Mouse (Mus musculus): Measurements from ENCODE around the gene Tsr1.
A peak's percentile ranks its signal among the peaks of the same experiment; 100 is the strongest.

The Tsr1 gene

DNA sequence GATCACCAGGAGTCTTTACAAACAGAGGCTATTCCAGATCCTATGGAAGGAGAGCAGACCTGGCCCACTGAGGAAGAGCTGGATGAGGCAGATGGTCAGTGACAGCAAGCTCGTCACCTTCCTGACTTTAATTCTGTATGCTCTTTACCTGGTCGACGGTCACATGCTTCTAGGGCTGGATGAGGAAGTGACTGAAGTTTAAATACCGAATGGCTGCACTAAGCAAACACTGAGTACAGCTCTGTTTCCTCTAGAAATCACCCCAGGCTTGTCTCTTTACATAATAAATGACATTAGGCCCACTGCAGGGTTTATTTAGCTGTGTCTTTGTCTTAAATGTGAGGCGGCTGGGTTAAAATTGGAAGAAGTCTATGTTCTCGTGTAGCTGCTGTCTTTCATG lies 3.7 kb downstream of the Tsr1 start:
- no peak for DNase-seq

DNA sequence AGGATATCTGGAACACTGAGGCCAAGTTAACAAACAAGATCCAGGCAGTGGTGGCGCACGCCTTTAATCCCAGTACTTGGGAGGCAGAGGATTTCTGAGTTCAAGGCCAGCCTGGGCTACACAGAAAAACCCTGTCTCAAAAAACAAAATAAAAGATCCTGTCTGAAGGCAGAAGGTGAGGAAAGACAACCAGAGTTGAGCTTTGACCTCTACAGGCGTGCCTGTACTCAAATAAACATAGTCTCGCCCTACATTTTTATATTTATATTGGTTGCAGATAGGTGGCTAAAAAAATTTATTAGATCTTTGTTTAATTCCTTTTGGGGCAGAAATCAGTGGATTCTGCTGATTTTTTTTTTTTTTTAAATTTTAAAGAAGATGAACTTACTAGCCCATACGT lies 4.5 kb downstream of the Tsr1 start:
- DNase-seq: no peak

DNA sequence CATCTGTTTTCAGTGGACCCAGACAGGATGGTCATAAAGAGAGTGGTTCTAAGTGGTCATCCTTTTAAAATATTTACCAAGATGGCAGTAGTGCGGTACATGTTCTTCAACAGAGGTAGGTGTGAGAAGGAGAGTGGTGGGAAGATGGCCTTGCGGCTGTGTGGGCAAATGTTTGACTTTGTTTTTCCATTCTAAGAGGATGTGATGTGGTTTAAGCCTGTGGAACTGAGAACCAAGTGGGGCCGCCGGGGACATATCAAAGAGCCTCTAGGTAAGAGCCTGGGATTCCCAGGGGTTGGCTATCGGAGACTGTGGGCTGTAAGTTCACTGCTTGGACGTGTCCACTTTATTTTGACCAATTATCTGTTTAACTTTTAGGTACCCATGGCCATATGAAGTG lies 10.0 kb downstream of the Tsr1 start:
- DNase-seq: no peak

DNA sequence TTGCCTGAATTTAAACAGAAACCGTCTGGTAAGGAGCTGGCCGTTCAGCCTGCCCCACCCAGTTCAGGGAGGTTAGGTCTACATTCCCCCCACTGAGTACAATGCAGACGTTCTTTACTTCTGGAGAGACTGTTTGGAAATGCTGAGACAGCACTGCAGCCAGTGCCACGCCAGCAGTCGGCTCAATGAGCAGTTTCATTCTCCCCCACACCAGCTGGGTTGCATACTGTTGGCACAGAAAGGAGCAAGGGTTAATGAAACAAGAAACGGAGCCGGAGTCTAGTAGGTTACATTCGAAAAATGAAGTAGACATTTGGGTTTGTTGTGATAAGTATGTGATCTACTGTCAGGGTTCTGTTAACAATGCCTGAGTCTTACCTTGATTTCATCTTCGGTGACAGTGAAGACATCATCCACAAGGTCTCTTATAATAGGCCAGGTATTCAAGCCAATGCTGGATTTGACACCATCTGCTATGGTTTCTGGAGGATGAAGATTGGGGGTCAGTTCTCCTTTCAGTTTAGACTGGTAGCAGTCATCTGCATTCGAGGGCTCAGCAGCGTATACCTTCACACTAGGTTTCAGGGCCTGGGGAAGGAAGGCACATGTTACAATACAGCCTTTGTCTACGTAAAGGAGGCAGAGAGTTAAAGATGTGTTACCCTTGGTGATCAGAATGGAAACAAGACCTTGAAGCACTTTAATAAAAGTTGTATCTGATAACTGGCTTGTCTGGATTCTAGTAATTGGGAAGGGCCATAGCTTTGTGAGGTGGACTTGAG lies 10.9 kb downstream of the Tsr1 start:
- DNase-seq: no peak

DNA sequence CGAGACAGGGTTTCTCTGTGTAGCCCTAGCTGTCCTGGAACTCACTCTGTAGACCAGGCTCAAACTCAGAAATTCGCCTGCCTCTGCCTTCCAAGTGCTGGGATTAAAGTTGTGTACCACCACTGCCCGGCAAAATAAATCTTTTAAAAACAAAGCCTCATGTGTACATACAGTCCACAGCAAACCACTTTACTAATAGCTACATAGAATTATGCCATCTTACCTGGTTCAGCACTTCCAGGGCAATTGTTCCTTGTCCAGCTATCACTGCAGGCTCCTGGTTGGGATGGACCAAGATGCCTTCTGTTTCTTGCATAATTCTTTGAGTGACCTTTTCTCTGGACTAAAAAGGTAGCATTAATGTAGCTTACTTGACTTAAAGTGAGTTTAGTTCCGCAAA lies 12.1 kb downstream of the Tsr1 start:
- DNase-seq: no peak

DNA sequence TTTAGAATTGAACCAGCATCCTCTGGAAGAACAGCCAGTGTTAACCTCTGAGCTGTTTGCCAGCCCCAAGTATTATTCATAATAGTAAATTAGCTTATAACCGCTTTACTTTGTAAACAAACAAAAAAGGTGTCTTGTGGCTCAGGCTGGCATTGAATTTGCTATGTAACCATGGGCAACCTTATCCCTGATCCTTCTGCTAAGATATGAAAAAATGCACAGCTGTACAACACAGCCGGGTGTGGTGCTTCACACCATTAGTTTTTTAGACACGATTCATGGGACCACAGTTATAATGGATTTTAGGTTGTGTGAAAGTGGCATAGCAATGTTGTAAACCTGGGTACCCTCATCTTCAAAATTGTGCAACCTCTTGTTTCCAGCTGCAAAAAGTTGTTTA lies 14.6 kb downstream of the Tsr1 start:
- no peak for DNase-seq

DNA sequence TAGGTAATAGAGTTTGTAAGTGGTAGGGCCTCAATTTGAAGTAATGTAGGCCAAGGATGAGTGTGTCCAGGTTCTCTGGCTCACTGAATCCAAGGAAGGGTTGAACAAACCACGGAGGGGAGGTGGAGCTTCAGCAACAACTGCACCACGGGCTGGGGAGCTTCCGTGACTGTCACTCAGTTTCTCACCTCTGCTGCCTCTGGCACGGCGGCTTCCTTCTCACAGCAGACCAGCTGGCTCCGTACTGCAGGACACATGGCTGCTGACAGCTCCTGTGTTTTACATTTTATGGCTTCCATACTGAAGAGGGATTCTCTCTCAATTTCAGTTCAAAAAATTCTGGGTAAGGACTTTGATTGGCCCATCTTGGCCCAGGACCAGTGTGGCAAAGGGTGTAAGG lies 21.4 kb downstream of the Tsr1 start:
- DNase-seq: no peak

DNA sequence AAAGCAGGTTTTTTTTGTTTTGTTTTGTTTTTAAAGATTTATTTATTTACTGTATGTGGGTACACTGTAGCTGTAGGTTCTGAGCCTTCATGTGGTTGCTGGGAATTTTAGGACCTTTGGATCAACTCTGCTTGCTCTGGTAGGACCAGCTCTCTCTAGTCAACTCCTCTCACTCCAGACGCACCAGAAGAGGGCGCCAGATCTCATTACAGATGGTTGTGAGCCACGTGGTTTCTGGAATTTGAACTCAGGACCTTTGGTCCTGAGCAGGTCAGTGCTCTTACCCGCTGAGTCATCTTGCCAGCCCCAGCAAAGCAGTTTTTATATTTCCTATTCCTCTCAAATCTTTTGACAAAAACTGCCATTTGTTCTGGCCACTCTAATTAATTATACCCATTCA lies 26.3 kb downstream of the Tsr1 start:
- peak; percentile 70 for DNase-seq

DNA sequence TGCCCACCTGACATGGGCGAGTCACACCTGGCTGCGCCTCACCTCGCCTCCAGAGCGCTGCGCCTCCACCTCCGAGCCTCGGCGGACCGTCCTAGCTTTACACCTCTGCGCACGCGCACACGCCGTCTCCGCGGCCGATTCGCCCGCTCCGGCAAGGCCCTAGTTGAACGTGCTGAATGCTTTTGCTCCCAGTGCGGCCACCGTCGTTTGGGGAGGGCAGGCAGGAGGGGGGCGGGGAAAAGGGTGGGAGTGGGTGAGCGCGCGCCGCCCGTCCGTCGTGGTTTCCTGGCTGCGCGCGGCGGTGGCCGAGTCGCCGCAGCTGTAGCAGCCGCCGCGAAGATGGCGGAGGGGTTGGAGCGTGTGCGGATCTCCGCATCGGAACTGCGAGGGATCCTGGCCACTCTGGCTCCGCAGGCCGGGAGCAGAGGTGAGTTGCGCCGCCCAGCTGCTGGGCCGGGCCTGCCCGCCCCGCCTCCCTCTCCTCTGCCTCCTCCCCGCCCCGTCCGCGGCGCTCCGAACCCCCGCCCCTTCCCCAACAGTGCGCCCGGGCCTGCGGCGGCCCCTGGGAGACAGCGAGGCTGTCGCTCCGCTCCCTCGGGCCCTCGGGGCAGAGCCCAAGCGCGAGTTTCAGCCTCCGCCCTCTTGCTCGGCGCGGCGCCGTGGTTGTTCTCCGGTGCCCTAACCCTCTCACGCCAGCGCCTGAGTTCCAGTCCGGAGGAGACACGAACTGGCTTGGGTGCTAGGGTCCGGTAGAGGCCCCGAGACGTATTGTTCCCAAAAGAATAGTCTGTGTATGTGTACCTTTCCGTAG lies 27.9 kb downstream of the Tsr1 start, which contains the start of the genes Smg6 and Srr:
Gene Smg6 (plus strand): TSS at position 247 of the 811 bp plus-strand sequence.
Gene Srr (minus strand): TSS at position 372 of the 811 bp plus-strand sequence.
- peak; percentile 96 for DNase-seq

DNA sequence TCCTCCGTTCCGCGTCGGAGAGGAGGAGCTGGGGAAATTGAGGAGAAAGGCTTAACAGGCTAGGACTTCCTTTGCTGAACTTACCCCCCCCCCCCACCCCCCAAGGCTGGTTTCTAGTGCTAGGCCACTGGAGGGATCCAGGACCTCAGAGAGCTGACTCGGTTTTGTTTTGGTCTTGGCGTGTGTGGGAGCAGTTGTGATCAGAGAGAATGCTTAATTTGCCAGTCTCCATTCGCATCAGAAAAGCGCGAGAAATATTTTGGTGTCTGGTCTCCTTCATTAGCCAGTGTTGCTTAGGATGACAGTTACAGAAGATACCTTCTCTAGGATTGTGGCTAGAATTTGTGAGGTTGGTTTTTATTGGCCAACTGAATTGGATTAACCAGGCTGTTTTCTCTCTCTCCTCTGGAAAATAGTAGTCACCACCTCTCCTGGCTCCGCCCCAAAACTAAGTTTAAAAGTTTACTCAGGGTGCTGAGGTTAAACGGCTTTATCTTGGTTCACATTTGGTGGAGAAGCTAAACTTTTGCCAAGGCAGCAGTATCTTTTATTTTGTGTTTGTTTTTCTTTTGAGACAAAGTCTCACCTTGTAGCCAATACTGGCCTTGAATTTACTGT lies 28.6 kb downstream of the Tsr1 start:
- peak; percentile 13 for DNase-seq

DNA sequence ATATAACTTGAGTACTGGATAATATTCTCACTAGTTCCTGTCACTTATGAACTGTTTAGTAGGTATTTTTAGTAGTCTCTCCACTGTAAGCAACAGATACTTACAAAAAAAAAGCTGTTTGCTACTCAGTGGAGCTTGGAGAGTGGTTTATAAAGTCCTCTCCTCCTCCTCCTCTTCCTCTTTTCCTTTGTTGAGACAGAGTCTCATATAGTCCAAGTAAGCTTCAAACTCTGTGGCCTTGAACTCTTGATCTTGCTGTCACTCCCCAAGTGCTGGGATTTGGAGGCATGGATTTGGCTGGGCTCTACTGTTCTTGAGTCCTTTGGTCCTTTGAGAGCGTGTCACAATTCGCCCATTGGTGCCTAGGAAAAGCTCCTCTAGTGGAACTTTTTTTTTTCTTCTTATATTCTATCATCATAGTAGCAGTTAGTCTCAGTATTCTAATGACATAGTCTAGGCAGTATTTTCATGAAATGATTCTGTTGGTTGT lies 29.4 kb downstream of the Tsr1 start:
- DNase-seq: no peak

DNA sequence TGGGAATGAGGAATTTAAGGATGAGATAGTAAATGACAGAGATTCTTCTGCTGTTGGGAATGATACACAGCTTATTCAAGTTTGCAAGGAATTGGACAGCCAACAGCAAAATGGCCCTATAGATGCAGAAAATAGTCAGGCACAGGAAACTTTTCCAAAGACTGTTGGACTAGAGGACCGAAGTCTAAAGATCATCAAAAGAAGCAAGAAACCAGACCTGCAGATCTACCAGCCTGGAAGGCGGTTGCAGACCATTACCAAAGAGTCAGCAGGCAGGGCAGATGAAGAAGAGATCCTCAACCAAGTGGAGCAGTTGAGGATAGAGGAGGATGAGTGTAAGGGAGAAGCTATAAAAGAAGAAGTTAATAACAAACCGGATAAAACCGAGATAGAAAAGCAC lies 31.2 kb downstream of the Tsr1 start:
- no peak for DNase-seq

DNA sequence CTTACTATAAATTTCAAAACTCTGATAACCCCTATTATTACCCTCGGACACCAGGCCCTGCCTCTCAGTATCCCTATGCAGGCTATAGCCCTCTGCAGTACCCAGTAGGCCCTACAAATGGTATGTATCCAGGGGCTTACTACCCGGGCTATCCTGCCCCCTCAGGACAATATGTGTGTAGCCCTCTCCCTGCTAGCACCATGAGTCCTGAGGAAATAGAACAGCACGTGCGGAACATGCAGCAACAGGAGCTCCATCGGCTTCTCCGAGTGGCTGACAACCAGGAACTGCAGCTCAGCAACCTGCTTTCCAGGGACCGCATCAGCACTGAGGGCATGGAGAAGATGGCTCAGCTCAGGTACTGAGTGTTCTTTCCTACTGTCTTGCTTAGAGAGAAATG lies 32.5 kb downstream of the Tsr1 start:
- DNase-seq: no peak

DNA sequence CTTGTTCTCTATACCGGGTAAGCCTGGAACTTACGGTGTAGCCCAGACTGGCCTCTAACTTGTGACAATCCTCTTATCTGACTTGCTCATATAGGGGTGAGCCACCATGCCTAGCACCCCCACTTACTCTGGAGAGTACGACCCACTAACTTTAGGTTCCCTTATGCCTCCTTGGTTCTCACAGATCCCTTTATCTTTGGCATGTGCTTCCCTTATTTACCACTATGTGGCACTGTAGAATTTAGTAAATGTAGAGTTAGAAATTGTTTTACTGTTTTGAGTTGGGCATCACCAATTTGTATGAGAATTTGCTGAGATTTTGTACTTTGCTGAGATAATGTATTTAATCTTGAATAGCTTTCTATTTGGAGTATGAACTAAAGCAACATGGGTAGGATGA lies 48.5 kb downstream of the Tsr1 start:
- DNase-seq: no peak

DNA sequence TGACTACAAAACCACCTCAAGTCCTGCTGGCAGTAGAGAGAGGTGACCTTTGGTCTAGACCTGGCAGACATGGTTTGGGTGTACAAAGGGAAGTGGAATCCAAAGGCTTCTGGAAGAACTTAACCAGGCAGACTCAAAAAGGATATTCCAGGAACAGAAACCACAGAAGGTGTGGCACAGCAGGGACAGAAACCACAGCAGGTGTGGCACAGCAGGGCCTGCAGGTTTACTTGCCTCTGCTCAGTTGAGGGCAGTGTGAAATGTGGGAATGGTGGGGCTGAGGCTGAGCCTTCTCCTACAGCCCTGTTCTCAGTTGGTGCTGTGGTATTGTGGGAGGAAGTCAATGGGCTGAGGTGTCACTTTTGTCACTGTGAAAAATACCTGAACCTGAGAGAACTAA lies 57.0 kb downstream of the Tsr1 start:
- DNase-seq: no peak

DNA sequence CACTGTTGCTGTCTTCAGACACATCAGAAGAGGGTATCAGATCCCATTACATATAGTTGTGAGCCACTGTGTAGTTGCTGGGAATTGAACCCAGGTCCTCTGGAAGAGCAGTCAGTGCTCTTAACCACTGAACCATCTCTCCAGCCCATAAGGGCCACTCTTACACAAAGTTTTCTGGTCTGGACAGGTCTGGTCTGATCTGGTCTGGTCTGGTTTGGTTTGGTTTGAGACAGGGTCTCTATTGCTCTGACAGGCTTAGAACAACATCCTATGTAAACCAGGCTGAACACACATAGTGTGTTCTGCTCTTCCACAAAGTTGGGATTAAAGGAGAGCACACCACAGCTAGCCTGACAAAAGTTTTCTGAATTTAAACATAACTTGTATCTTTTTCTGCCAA lies 58.1 kb downstream of the Tsr1 start:
- no peak for DNase-seq

DNA sequence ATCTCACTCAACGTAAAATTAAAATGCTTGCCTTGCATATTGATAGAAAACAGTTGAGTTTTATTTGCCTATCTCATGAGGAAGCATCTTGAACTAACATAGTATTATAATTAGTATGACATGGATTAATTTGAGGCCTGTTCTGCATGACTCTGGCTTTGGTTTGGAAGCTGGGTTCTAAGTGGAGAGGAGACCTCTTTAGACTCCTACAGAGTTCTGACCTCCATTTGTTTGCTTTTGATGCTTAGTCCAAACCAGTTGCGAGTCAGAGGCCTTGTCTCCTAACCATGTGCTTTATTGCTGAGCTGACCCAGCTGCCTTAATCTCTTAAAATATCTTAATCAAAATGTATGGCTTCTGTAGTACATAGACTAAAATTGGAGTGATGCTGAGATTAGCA lies 59.7 kb downstream of the Tsr1 start:
- no peak for DNase-seq

All from thymus, postnatal 4 days (tissue).